Mouse (Mus musculus) heart, adult 2 months (tissue): ENCODE measurements around the gene Apol8. TPM values are rescaled to one million over a fixed set of nuclear protein-coding genes. Genes with fewer than 3 reads are reported as not detected.

ENCODE experiments used
- DNase-seq, 2 experiments: peaks; one replicate each; pipeline ENCODE4 v3.0.0; 2021
- H3K27ac ChIP-seq: fragments of 200-600 bp; 2 replicates; pipeline ENCODE4 v1.8.1; 2022
- H3K27me3 ChIP-seq: fragments of 200-500 bp; 2 replicates; pipeline ENCODE4 v1.6.1; 2012; ENCODE audit warnings: mild to moderate bottlenecking, low read length, inconsistent platforms, mixed read lengths; ENCODE audit not compliant: control insufficient read depth, insufficient read depth
- H3K36me3 ChIP-seq: fragments of 200-500 bp; 2 replicates; pipeline ENCODE4 v1.6.1; 2012; ENCODE audit warnings: low read length, inconsistent platforms; ENCODE audit not compliant: control insufficient read depth, insufficient read depth
- H3K4me1 ChIP-seq: fragments of 200-500 bp; 2 replicates; pipeline ENCODE4 v1.6.1; 2011; ENCODE audit warnings: low read length; ENCODE audit not compliant: control insufficient read depth, insufficient read depth
- H3K4me3 ChIP-seq: fragments of 200-600 bp; 2 replicates; pipeline ENCODE4 v1.8.1; 2022
- H3K79me2 ChIP-seq: fragments of 200-500 bp; replicated peaks from 2 replicates; pipeline ENCODE4 v1.6.1; 2012; ENCODE audit warnings: mild to moderate bottlenecking, inconsistent platforms, low read length, moderate library complexity, mixed read lengths; ENCODE audit not compliant: control insufficient read depth, insufficient read depth
- H3K9ac ChIP-seq: fragments of 200-500 bp; 2 replicates; pipeline ENCODE4 v1.6.1; 2012; ENCODE audit warnings: low read depth, mild to moderate bottlenecking, control low read depth, inconsistent platforms, low read length, mixed read lengths
- CTCF ChIP-seq: fragments of 200-600 bp; IDR thresholded peaks from 2 replicates; pipeline ENCODE4 v1.8.1; 2022; ENCODE audit warnings: antibody characterized with exemption, mild to moderate bottlenecking, moderate library complexity
- EP300 ChIP-seq: fragments of 200-500 bp; IDR thresholded peaks from 2 replicates; pipeline ENCODE4 v1.6.1; 2011; ENCODE audit warnings: low read depth, low read length, control low read depth; ENCODE audit not compliant: insufficient read depth
- POLR2A ChIP-seq: fragments of 200-500 bp; IDR thresholded peaks from 2 replicates; pipeline ENCODE4 v1.6.1; 2011; ENCODE audit warnings: mild to moderate bottlenecking, low read depth, low read length, control low read depth; ENCODE audit not compliant: insufficient read depth
- WGBS: fragments of 180-500 bp; shearing (Covaris S2); methylation state at CpG from one replicate; pipeline ENCODE4 v1.1.7; 2018; 5-methylcytosine and 5-hydroxymethylcytosine counted together
- intact Hi-C: fragments of 180-260 bp; cut with DNase I; formaldehyde crosslinking; loops from one replicate; pipeline ENCODE4 v1.15.1; 2025
- polyA plus RNA-seq: library from polyadenylated mRNA; depleted of rRNA; stranded (reverse); fragments of >200 nt; gene quantifications from 2 replicates; pipeline ENCODE4 v1.2.3, GENCODE M21; 2012
- total RNA-seq, 2 experiments: library from RNA; stranded (reverse); gene quantifications; 2 replicates each; pipeline ENCODE4 v1.2.3; 2021

Gene Apol8
- total and polyA plus RNA-seq, 3 experiments = 0.55 TPM; not detected in 2

DNA sequence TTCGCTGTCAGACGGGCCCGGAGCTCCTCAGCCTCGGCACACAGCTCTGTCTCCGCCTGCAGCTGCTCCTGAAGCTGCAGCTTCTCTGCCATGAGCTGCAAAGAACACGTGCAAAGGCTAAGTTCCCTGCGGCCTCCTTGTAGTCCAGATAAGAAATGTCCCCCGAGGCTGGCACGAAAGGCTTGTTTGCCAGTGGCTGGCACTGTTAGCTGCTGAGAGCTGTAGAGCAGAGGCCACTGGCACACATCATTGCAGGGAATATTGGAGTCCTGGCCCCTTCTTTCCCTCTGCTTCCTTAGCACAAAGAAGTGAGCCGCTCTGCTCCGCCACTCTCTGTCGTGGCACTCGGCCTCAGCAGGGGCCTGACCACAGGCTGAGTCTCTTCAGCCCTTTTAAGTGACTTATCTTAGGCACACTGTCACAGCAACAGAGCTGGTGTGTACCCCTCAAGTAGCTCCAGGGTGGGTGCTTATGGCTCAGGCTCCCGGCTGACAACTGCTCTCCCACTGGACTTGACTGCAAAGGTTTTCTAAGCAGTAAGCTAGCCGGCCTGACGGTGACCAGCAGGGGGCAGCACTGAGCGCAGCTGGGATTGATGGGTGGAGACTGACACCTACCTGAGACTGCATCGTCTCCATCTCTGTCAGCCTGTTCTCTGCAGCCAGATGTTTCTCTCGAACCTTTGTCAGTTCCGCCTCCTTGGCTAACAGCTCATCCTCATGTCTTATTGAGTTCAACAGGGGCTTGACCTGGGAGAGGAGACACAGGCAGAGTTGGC is 18.6 kb upstream of the Apol8 start:
- TF ChIP-seq EP300 = 0 out of 2 replicates have a peak, but pooled peaks have one; percentile 33
- no peak; the same call in 1 of the 2 replicates for TF ChIP-seq CTCF
- Histone ChIP-seq H3K4me1 (no peaks in the 10 kb centered on the region), H3K9ac (no peak overlapping the region), H3K79me2 (no peaks in the 10 kb centered on the region), H3K27me3 (no peaks in the 10 kb centered on the region), H3K27ac (no peak overlapping the region), H3K4me3 (no peak overlapping the region), H3K36me3 (no peaks in the 10 kb centered on the region)
- WGBS = 63% methylated on average over 20 of the region's 20 CpGs
- peak; percentile 66 to 86 for DNase-seq
- intact Hi-C loops = loop anchor here (1.0 to 2.0 kb wide), 2 partner anchors 65 to 142 kb away; no protein-coding TSS in a partner anchor

DNA sequence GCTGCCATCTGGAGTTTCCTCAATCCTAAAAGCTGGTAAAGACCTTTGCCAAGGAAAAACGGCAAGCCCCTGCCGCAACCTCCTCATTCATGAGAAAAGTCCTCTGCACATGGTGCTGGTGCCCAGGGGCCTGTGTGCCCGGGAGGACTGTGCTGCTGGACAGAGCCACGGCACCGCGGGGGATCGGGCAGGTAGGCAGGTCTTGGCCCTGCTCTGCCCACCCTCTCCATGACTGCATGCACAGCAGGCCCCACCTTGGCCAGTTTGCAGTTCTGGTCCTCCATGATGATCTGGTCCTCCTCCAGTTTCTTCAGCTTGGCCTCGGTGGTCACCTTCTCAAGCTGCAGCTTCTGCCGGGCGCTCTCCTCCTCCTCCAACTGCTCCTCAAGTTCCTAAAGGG is 17.5 kb upstream of the Apol8 start:
- Histone ChIP-seq H3K79me2 (no peaks in the 10 kb centered on the region), H3K27me3 (no peaks in the 10 kb centered on the region), H3K4me3 (no peak overlapping the region), H3K4me1 (no peaks in the 10 kb centered on the region), H3K27ac (no peak overlapping the region), H3K9ac (no peak overlapping the region), H3K36me3 (no peaks in the 10 kb centered on the region)
- WGBS = 91% methylated on average over 10 of the region's 10 CpGs
- TF ChIP-seq POLR2A (no peak), EP300 (no peak), CTCF (no peak)
- intact Hi-C loops = loop anchor here (2.0 kb wide), 1 partner anchor 66 kb away; no protein-coding TSS in a partner anchor
- no peak for DNase-seq

DNA sequence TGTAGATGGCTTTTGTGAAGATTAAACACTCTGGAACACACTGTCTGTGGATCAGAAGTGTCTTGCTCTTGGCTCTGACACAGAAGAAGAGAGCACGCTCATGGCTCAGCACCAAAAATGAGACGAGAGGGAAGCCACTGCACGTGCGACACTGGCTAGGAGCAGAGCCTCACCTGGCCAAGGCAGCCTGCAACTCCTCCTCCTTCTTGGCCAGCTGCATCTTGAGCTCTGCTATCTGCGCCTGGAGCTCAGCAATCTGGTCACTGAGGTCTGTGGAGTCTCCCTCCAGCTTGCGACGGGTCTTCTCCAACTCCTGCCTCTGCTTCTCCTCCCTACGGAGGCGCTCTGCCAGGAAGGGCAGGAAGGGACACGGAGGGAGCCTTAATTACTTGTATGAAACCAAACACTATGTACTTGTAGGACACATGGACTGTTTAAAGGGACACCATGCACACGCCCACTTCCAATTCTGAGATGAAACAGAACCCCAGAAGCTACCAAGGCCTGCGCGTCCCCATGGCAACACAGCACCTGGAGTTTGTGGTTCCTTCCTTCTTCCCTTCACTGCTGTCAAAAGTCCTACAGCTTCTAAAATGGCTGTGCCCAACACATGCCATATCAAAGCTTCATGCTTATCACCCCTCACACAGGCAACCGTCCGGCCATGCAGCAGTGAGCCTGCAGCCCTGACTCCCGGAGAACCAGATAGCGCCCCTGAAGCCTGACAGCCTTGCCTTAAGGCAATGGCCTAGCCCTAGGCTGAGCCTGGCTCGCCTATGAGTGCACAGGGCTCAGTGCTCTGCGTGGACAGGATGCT is 16.5 kb upstream of the Apol8 start:
- no peaks in the 10 kb centered on the region for H3K79me2 ChIP-seq
- no peaks in the 10 kb centered on the region for H3K27me3 ChIP-seq
- DNase-seq = no peak
- H3K27ac ChIP-seq = no peak overlapping the region
- H3K36me3 ChIP-seq = no peaks in the 10 kb centered on the region
- H3K4me1 ChIP-seq = no peaks in the 10 kb centered on the region
- WGBS = 71% methylated on average over 19 of the region's 19 CpGs
- no peak overlapping the region for H3K4me3 ChIP-seq
- intact Hi-C loops = no loop called here
- H3K9ac ChIP-seq = no peak overlapping the region
- TF ChIP-seq CTCF = no peak

DNA sequence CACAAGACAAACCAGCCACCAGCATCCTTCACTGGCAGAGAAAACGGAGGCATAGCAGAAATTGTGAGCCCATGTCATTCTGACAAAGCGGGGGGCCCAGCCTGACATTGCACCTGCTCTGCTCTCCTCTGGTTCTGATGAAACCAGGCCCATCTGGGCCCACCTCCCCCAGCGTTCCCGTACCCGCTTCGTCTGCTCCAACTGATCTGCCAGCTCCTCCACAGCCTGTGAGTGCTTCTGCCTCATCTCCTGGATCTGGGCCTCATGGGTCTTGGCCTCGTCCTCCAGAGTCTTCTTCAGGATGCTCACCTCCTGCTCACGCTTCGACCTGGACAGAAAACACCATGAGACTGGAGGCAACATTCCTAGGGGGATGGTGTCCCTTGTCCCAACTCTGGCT is 14.1 kb upstream of the Apol8 start:
- no peak for DNase-seq
- 93% methylated on average over 9 of the region's 9 CpGs for WGBS
- H3K9ac ChIP-seq = no peak overlapping the region
- TF ChIP-seq POLR2A (no peak), CTCF (no peak), EP300 (no peak)
- no peak overlapping the region for H3K4me3 ChIP-seq
- H3K27me3 ChIP-seq = no peaks in the 10 kb centered on the region
- intact Hi-C loops = no loop called here
- no peak overlapping the region for H3K27ac ChIP-seq
- H3K4me1 ChIP-seq = 0 out of 2 replicates have a peak, but pooled peaks cover under 1% of the 10 kb centered on the region
- H3K79me2 ChIP-seq = no peaks in the 10 kb centered on the region
- H3K36me3 ChIP-seq = no peaks in the 10 kb centered on the region

DNA sequence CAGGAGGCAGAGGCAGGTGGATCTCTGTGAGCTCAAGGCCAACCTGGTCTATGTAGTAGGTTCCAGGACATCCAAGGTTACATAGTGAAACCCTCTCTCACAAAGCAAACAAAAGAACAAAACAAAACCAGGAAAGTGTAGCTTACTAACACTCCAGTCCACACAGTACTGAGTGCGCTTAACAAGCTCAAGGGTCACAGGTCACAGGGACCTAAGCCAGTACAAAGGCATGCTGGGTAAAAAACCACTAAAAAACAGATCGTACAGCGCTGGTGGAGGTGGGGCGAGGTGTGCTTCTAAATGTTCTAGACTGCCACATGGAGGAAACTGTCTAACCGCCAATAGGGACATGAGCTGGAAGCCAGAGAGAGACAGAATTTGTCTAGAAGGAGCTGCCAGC is 13.5 kb upstream of the Apol8 start:
- Histone ChIP-seq H3K27ac (no peak overlapping the region), H3K9ac (no peak overlapping the region), H3K4me1 (0 out of 2 replicates have a peak, but pooled peaks cover 2% of the 10 kb centered on the region), H3K4me3 (no peak overlapping the region), H3K27me3 (no peaks in the 10 kb centered on the region), H3K36me3 (peaks cover under 1% of the 10 kb centered on the region; the same call in 1 of the 2 replicates), H3K79me2 (no peaks in the 10 kb centered on the region)
- TF ChIP-seq EP300 = no peak
- TF ChIP-seq POLR2A = no peak
- no peak for TF ChIP-seq CTCF
- no peak for DNase-seq
- intact Hi-C loops = no loop called here
- WGBS = 92% methylated on average over 5 of the region's 5 CpGs

DNA sequence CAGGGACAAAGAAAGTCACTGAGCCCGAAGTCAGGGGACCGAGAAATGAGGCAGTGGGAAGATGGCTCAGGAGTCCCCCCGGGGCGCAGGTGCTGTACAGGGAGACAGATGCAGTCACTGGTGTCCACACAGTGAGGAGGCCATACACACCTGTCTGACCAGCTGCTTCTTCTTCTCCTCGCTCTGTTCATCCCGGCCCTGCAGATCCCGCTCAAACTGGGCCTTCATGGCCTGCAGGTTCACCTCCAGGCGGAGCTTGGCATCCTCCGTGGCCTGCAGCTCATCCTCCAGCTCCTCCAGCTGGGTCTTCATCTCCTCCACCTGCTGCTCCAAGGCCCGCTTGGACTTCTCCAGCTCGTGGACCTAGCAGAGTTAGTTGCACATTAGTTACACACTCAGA is 10.2 kb upstream of the Apol8 start:
- Histone ChIP-seq H3K27ac (no peak overlapping the region), H3K9ac (no peak overlapping the region), H3K4me1 (peaks cover 9% of the 10 kb centered on the region), H3K79me2 (no peaks in the 10 kb centered on the region), H3K36me3 (peaks cover 3% of the 10 kb centered on the region), H3K27me3 (no peaks in the 10 kb centered on the region), H3K4me3 (no peak overlapping the region)
- DNase-seq = no peak
- WGBS = 90% methylated on average over 11 of the region's 11 CpGs
- TF ChIP-seq CTCF (no peak), EP300 (no peak), POLR2A (no peak)
- intact Hi-C loops = no loop called here
